Mouse (Mus musculus): ENCODE measurements at regions not wholly inside any gene's neighbourhood (a gene's known extent, or its start where the extent isn't known, plus 50 kb on each side); places are given as distances from the start of the nearest gene placed in this dataset.

DNA sequence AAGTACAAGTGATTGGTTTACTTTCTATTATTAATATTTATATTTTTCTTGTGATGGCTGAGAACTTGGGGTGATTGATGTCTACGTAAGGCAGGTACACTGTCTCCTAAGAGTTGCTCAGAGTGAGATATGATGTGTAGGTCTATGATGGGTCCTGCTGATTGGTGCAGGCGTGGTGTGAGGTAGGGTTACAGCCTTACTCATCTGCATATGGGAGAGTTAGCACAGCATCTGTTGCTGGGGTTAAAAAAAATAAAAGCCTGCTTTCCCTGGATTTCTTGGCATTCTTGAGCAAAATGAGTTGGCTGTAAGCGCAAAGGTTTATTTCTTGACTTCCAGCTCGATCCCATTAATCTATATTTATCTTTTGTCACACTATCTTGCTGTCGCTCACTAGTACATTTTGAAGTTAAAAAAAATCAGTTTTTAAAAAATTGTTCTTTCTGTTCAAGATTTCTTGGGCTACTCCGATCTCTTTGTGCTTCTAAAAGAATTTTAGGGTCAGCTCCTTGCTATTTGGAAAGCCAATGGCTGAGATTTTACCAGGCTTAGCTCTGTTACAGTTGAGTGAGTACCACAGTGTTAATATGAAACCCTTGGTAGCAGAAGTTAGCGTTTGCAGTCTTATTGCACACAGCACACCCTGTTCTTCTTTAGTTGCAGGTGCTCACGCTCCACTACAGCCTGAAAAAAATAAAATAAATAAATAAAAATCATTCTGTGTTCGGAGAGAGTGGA lies 482.0 kb downstream of the Plekhb2 start:
- in situ Hi-C loops (cut with MboI, MseI): no loop called here

DNA sequence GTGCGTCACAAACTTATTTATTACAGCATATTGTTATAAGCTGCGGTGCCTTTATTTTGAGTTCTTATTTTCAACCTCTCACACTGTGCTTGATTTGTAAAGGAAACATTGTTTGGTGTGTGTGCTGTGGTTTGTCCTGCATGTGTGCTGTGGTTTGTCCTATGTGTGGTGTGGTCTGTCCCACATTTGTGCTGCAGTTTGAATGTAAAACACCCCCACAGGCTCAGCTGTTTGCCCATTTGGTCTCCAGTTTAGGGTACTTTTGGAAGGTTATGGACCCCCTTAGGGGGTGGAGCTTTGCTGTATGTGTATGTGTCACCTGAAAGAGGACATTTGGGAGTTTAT lies 482.5 kb downstream of the Plekhb2 start:
- in situ Hi-C loops (cut with MboI, MseI): no loop called here

DNA sequence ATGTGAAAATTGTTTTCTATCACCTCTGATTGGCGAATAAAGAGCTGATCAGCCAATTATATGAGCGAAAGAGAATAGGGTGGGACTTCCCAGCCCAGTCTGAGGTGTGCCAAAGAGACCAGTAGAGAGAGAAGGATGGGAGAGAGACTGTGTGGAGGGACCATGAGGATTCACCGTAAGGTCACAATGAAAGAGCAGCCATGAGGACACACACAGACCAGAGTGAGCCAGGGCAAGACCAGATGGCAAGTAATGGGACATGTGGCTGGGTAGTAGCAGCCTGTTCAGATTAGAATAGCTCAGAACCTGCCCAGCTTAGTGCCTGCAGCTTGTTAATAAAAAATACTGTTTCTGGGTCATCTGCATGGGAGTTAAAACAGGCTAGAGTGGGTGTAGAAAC lies 487.9 kb downstream of the Plekhb2 start:
- in situ Hi-C loops (cut with MboI, MseI): no loop called here

DNA sequence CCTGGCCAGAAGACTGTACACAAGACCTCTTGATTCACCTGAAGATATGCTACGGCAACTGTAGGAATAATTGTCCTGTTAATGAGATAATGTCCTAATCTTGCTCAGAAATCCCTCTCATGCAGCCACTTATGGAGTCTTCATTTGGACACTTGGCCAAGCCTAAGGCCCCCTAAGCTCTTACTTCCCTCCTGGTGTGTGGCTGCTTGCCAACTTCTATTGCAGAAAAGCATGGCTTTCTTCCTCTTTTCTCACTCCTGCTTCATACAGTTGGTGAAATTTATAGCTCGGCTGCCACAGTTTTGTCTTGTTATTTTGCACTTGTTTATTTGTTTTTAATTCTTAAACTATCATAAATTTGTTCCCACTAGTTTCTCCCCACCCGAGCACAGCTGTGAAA lies 488.4 kb downstream of the Plekhb2 start:
- in situ Hi-C loops (cut with MboI, MseI): no loop called here

DNA sequence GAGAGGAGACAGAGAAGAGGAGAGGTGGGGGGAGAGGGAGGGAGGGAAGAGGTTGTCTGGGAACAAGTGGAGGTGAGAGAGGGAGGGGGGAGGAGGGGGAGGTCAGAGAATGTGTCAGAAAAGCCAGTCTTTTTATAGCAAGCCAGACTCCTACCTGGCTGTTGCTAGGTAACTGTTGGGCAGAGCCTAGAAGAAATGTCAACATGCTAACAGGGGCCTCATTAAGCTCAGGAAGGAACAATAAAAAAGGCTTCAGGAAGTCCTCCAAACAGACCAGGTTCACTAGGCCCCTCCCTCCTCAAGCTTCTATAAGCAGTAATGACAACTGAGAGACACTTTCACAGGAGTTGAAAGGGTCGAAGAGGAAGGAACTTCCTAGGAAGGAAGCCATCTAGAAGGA lies 494.8 kb downstream of the Plekhb2 start:
- in situ Hi-C loops (cut with MboI, MseI): no loop called here

DNA sequence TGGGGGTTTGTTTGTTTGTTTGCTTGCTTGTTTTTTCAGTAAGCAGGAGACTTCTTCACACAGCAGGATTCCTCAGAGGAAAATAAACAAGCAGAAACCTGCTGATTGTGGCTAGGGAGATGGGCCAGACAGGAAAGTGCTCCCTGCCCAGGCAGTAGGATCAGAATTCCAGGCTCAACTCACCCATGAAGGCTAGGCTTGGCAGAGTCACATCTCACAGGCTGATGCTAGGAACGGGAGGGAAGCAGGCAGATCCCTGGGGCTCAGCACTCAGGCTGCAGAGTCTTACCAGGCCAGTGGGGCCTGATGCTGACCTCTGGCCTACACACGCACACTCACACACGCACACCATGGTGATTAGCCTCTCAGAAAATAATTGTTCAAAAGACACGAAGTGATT lies 498.5 kb downstream of the Plekhb2 start:
- in situ Hi-C loops (cut with MboI, MseI): no loop called here

DNA sequence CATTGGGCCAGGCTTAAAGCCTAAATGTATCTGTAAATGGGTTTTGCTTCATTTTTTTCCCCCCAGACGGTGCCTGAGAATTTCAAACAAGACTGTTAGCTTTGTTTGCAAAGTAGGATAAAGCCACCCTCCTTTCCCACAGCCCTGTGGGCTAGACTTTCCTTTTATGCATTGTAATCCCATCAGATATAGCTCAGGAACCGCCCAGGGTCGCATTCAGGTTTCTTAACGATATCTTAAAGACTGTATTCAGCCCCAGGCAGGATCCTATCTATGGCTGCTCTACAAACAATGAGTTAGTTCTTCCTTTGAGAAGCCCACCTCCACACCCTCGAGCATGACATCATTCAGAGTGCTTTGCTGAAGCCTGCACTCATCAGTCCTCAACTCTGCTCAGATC lies 509.2 kb downstream of the Plekhb2 start:
- in situ Hi-C loops (cut with MboI, MseI): no loop called here

DNA sequence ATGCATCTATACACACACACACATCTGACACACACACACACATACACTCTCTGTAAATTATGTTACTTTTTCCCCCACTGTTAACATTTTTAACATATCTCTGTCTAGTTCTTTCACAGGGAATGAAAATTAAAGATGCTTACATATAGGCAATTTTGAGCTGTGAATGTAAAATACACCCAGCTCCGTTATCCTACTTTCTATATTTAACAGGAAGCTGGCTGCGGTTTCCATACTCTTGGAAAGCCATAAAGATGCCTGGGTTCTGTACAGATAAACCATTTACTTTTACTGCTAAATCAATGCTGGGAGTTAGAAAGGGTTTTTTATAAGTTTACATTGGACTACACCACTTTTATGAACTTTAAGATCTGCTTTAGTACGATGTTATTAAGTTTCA lies 511.7 kb downstream of the Plekhb2 start:
- in situ Hi-C loops (cut with MboI, MseI): no loop called here

DNA sequence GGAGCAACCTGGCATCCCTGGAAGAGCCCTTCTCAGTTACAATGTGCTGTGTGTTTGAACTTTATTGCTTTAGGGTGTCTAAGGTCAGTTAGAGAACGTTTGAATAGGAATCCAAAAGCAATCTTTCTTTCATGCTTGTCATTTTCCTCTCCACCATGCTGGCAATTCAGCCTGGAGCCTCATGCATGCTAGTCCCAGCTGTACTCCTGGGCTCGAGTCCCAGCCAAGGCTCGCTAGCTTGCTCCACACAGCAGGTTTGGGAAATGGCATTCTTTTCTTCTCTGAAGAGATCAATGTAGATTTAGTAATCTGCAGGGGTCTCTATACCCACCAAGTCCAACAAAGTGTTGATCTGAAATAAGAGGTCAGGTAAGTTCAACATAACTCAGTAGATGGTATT lies 513.1 kb downstream of the Plekhb2 start:
- in situ Hi-C loops (cut with MboI, MseI): no loop called here

DNA sequence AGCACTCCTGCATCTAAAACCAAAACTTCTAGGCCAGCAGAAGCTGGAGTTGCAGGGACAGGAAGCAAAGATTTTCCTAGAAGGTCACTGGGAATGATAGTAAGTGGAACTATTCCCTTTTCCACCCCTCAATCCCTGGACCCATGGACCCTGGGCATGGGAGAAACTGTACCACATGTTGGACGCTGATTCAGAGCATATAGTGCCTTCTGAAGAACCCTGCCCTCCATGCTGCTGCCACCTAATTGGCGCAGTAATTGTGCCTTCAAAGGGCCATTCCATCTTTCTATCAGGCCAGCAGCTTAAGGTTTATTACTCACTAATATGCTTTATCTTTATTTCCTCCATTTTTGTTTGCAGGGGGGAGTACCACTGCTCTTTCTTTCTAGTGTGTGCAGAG lies 516.8 kb downstream of the Plekhb2 start:
- in situ Hi-C loops (cut with MboI, MseI): no loop called here

DNA sequence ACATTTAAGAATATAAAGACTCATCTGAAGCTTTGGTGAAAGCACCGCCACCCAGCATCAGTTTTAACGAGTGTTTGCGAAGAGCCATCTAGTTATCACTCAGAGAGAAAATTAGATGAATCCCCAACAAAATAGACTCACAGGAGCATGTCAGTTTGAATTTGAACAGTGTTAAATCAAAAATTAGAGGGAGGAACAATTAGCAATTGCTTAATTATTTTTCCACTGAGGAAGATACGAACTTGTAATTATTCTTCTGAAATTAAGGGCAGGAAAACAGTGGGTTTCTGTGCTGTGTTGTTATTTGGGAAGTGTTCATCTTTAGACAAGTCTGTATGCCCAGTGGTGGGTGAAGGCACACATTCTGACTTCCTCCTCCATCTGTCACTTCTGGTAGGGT lies 523.0 kb downstream of the Plekhb2 start:
- in situ Hi-C loops (cut with MboI, MseI): no loop called here

DNA sequence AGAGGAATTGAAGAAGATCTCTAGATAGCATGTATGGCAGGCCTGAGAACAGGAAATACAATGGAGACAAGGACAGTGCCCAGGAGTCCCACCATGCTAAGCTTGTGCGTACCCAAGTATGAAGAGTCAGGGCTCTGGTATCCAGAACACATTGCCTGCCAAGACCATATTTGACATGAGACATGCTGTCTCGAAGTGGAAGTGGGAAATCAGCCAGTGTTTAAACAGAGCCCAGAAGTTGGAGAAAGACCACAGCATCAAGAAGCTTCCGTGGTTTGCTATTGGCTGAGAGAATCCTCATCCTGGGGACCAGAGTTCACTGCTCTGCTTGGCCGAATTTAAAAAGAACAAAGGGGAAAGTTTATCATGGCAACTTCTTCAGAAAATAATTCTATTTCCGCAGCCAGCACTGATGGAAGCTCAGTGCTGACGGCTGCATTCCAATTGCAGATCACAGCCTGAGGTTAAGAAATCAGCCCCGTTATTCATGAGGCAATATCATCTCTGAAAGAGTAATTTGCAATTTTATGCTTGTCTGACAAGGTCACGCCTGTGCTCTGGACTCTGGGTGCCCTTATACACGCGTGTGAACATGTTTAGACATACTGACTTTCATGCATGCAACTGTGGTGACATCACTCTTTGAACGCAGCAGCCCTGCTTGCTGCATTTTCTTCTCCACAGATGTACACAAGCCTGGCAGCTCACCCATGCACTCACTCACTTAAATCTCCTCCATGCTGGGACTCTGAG lies 531.0 kb downstream of the Plekhb2 start:
- in situ Hi-C loops (cut with MboI, MseI): no loop called here

DNA sequence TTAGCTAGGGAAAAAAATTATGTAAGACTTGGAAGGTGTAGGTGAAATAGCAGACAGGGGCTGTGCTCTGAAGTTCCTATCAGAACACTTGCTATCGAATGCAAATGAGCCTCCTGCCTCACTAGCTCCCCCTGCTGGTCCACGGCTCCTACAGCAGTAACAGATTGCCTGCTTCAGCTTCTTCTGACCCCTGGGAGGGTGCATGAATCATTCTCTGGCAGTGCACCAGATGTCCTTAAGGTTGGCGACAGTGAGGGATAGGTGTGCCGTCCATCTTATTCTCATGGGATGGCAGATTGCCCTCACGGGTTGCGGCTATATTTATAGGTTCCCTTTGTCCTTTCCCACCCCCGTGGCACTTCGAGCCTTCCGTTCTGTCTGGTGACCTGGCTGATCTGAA lies 535.7 kb downstream of the Plekhb2 start:
- in situ Hi-C loops (cut with MboI, MseI): no loop called here

DNA sequence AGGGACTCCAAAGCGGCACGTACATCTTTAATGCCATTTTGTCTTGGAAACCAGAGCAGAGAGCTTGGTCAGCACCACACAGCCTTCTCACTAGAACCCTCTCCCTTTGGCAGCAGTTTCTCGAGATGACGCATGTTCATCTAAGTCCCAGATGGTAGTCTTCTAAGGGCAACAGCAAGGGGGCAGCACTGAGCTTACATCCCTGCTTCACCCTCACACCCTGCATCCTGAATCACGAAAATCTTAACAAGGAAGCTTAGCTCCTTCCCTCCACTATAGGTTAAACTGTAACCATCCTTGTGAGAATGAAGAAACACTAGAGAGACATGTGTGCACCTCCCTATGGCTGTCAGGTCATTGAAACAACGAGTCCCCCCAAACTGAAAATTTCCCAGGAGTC lies 538.4 kb downstream of the Plekhb2 start:
- in situ Hi-C loops (cut with MboI, MseI): no loop called here

DNA sequence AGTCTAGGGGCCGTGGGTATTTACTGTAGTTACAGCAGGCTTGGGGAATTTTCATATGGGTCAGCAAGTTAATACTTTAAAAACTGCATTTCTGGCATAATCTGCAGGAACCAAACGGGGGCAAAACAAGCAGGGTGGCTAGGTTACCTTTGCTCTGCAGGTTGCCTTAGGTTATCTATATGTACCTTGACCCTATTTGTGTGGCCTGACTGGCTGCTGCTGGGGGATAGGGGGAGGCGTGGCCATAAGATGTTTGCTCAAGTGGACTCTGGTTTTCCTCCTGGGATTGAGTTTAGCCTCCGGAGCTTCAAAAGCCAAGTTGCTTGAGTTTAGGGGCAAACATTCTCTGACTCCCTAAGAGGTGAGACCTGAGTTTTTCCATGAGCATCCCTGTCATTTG lies 540.6 kb downstream of the Plekhb2 start:
- in situ Hi-C loops (cut with MboI, MseI): no loop called here

DNA sequence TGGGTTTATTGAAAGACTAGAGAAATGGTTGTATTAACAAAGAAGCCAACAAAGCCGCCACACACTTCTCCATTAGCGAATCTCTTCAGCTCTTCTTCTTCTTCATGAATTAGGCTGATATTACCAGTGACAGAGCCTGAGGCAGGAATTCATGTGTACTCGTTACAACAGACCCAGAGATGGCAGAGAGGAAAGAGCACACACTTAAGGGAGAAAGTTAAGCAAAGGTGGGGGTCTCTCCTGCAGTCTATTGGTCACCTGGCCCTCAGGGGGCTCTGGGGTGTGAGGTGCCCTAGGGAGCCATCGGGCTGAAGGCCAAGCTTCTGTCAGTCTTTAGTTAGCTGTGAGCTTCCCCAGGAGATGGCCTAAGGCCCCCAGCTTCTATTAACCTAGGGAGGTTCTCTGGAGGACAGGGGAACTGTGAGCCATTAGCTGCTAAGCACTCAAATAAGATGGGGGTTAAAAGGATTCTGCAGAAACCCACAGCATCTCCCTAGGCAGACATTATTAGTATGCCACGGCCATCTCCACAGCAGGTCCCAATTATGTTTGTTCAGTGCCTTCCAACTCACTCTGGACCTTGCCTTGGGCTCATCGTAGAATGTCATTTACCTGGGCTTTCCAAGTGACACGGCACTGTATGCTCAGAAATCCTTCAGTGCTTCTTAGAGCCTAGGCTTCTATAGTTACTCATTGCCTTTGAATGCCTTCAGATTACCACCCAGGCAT lies 541.2 kb downstream of the Plekhb2 start:
- in situ Hi-C loops (cut with MboI, MseI): no loop called here

DNA sequence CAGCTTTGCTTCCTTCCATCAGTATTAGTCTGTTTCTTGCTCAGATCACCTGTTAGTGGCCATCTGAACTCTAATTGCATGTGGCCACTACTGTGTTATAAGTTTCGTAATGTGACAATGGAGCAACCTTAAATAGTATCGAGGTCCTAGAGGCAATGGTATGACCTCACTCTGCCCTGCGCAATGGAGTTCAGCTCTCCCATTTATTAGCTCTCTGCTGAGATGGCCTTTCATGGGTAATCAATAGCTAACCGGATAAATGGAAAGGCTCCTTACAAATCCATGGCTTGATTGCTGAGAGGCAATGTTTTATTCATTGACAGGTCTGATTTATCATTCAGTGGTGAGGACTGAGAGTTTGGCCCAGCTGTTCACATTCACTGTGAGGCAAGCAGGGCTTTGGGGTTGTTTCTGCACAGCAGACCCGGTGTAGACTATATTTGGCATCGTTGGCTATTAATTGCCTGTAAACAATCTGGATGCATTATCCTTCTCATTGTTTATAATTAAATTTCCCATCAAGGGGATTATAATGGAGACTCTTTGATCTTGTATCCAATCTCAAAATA lies 543.9 kb downstream of the Plekhb2 start:
- in situ Hi-C loops (cut with MboI, MseI): no loop called here

DNA sequence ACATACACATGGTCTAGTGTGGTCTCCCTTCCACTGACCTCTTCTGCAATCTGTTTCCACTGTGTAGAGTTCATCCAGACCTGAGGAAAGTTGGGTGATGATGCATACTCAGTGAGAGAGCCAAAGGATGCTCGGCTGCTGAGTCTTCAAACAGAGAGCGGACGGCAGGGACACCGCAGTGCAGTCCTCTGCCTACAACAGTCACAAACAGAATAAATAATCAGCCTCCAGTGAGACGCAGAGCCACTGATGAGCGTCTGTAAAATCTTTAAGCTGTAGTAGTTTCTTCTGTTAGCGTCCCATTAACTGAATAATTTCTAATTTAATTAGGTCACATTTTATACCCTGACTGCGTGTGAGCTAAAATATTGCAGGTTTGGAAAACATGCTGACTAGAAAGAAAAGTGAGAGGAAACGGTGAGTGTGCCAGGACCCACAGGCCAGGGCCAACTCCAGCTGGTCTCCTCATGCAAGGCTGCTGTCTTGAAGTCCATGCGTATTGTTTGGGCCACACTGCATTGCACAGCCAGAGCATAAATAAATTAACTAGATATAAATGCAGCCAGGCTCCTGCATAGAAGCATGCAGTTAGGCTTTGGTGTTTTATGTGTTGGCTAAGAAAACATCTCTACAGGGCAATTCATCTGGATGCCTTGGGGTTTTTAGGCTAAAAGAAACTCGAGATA lies 551.0 kb downstream of the Plekhb2 start:
- in situ Hi-C loops (cut with MboI, MseI): no loop called here

DNA sequence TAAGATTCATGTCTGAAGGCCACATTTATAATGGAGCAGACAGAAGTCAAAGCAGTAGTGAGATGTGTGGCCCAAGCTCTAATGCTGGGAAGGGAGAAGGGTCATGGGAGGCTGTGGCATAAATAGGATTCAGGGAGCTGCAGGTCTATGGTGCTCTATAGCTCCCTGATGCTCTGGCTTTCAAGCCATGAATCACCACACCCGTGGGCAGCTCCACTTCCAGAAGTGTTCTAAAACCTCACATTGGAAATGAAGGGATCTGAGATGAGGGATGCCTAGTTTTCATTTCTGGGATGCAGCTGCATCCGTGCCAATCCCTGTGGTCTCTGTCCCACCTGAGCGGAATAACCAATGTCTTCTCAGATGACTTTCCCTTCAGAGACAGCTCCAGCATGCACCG lies 553.2 kb downstream of the Plekhb2 start:
- in situ Hi-C loops (cut with MboI, MseI): no loop called here

DNA sequence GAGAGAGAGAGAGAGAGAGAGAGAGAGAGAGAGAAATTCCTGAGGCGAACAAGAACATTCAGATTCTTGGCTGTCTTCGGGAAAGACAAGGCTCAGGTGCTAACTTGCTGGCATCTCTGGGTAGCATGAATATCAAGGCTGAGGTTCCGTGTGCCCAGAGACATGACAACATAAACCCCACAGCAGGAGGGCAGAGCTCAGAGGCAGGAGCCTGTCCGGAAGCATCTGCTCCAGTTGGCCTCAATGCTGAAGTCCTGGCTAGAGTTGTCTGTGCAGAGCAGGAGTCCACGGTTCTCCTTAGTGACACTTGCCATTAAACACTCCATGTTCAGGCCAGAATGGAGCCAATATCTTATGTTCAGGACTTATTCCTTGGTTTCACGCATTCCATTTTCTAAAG lies 555.6 kb downstream of the Plekhb2 start:
- in situ Hi-C loops (cut with MboI, MseI): no loop called here

DNA sequence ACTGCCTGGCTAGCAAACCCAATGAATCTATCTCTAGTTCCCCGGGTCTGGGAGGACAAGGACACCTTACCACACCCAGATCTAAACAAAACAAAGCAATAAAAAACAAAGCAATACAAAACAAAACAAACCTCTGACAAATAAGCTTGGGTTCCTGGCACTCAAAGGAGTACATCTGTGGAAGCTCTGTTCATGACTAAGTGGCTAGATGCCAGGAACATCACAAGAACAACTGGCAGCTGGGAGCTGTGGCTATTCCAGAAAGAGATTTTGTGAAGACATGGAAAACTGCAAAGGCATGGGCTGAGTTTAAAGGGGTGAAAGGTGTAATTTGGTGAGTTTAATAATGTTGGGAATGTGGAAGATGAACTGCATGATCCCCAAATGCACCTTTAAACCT lies 565.9 kb downstream of the Plekhb2 start:
- in situ Hi-C loops (cut with MboI, MseI): no loop called here

Measured in T-helper 1 cell (primary cell).